Mouse (Mus musculus): ENCODE results near the gene Mxd1. TPM values are rescaled to one million over a fixed set of nuclear protein-coding genes. Genes with fewer than 3 reads are reported as not detected.

The Mxd1 gene
- total RNA-seq (2021) (1 to 10 TPM; 6.0 to 6.7 TPM), polyA plus RNA-seq (2012; rRNA removed) (4.4 and 6.9 TPM in 2 replicates)
- long read RNA-seq, full-length matches to known transcripts = 3 of 7 reads
- long read RNA-seq, partial matches to known transcripts = 0 of 7 reads
- long read RNA-seq, other reads (novel, unspliced or antisense) = 4 of 7 reads

GRCm38 (mm10) chr6:86668580-86669239 lies at the start of gene Mxd1:
TSS of gene Mxd1 (minus strand) at chr6:86669161.
- no peaks in the 10 kb centered on the region for H3K27me3 ChIP-seq (ENCODE audit: control insufficient read depth, insufficient read depth, low read length)
- H3K9ac ChIP-seq (ENCODE audit: low read depth, low read length) = peak within 1 kb of the TSS; percentile 92
- DNase-seq = no peak
- H3K36me3 ChIP-seq (ENCODE audit: control insufficient read depth, insufficient read depth, low read length) = peaks cover 3% of the 10 kb centered on the region; the same call in 1 of the 2 replicates
- peak within 1 kb of the TSS; percentile 85 for H3K4me3 ChIP-seq
- no peaks in the 10 kb centered on the region for H3K79me2 ChIP-seq (replicated peaks; ENCODE audit: control insufficient read depth, insufficient read depth, low read length)
- TF ChIP-seq POLR2A (IDR thresholded peaks at IDR 0.05; ENCODE audit: insufficient read depth, low read depth, low read length) (peak; percentile 51; the same call in 1 of the 2 replicates), EP300 (IDR thresholded peaks at IDR 0.05; ENCODE audit: insufficient read depth, low read depth, low read length) (no peak), CTCF (IDR thresholded peaks at IDR 0.05) (no peak)
- no peaks in the 10 kb centered on the region for H3K4me1 ChIP-seq (ENCODE audit: control insufficient read depth, insufficient read depth, low read length)
- H3K27ac ChIP-seq = peak within 1 kb of the TSS; percentile 91
- intact Hi-C loops (cut with DNase I) = loop anchor here (5.0 kb wide), 1 partner anchor 81 kb away; no protein-coding TSS in a partner anchor
- WGBS = under 1% methylated on average over 68 of the region's 76 CpGs

- WGBS = 92% methylated on average over 4 of the region's 4 CpGs
- H3K36me3 ChIP-seq (ENCODE audit: control insufficient read depth, insufficient read depth, low read length) = no peaks in the 10 kb centered on the region; the same call in 1 of the 2 replicates
- no peak overlapping the region for H3K27ac ChIP-seq
- no peaks in the 10 kb centered on the region for H3K27me3 ChIP-seq (ENCODE audit: control insufficient read depth, insufficient read depth, low read length)
- intact Hi-C loops (cut with DNase I) = no loop called here
- no peaks in the 10 kb centered on the region for H3K79me2 ChIP-seq (replicated peaks; ENCODE audit: control insufficient read depth, insufficient read depth, low read length)
- DNase-seq = no peak
- no peak overlapping the region for H3K9ac ChIP-seq (ENCODE audit: low read depth, low read length)
- H3K4me1 ChIP-seq (ENCODE audit: control insufficient read depth, insufficient read depth, low read length) = no peaks in the 10 kb centered on the region
- no peak overlapping the region for H3K4me3 ChIP-seq
- TF ChIP-seq CTCF (IDR thresholded peaks at IDR 0.05) (no peak), EP300 (IDR thresholded peaks at IDR 0.05; ENCODE audit: insufficient read depth, low read depth, low read length) (no peak), POLR2A (IDR thresholded peaks at IDR 0.05; ENCODE audit: insufficient read depth, low read depth, low read length) (no peak)
Observed at GRCm38 (mm10) chr6:86708072-86708774, 39.3 kb upstream of the Mxd1 start.

GRCm38 (mm10) chr6:86702577-86702976 lies 33.6 kb upstream of the Mxd1 start:
- intact Hi-C loops (cut with DNase I) = no loop called here

GRCm38 (mm10) chr6:86697903-86698302 lies 28.9 kb upstream of the Mxd1 start:
- Histone ChIP-seq H3K27me3 (ENCODE audit: control insufficient read depth, insufficient read depth, low read length) (no peaks in the 10 kb centered on the region), H3K4me1 (ENCODE audit: control insufficient read depth, insufficient read depth, low read length) (no peaks in the 10 kb centered on the region), H3K9ac (ENCODE audit: low read depth, low read length) (no peak overlapping the region), H3K36me3 (ENCODE audit: control insufficient read depth, insufficient read depth, low read length) (no peaks in the 10 kb centered on the region), H3K4me3 (no peak overlapping the region), H3K27ac (no peak overlapping the region), H3K79me2 (replicated peaks; ENCODE audit: control insufficient read depth, insufficient read depth, low read length) (no peaks in the 10 kb centered on the region)
- no peak for DNase-seq
- TF ChIP-seq CTCF (IDR thresholded peaks at IDR 0.05) = no peak
- 84% methylated on average over 6 of the region's 6 CpGs for WGBS
- intact Hi-C loops (cut with DNase I) = no loop called here

More at GRCm38 (mm10) chr6:86702577-86702976, 33.6 kb upstream of the Mxd1 start:
- no peak overlapping the region for H3K27ac ChIP-seq
- no peaks in the 10 kb centered on the region for H3K79me2 ChIP-seq (replicated peaks; ENCODE audit: control insufficient read depth, insufficient read depth, low read length)
- 90% methylated on average over 9 of the region's 9 CpGs for WGBS
- no peaks in the 10 kb centered on the region for H3K4me1 ChIP-seq (ENCODE audit: control insufficient read depth, insufficient read depth, low read length)
- no peaks in the 10 kb centered on the region for H3K36me3 ChIP-seq (ENCODE audit: control insufficient read depth, insufficient read depth, low read length)
- H3K27me3 ChIP-seq (ENCODE audit: control insufficient read depth, insufficient read depth, low read length) = no peaks in the 10 kb centered on the region
- no peak for TF ChIP-seq POLR2A (IDR thresholded peaks at IDR 0.05; ENCODE audit: insufficient read depth, low read depth, low read length)
- TF ChIP-seq CTCF (IDR thresholded peaks at IDR 0.05) = no peak
- TF ChIP-seq EP300 (IDR thresholded peaks at IDR 0.05; ENCODE audit: insufficient read depth, low read depth, low read length) = no peak
- no peak for DNase-seq
- no peak overlapping the region for H3K9ac ChIP-seq (ENCODE audit: low read depth, low read length)
- H3K4me3 ChIP-seq = no peak overlapping the region

GRCm38 (mm10) chr6:86696213-86696612 lies 27.3 kb upstream of the Mxd1 start:
- intact Hi-C loops (cut with DNase I) = no loop called here
- Histone ChIP-seq H3K27ac (no peak overlapping the region), H3K79me2 (replicated peaks; ENCODE audit: control insufficient read depth, insufficient read depth, low read length) (no peaks in the 10 kb centered on the region), H3K4me3 (no peak overlapping the region), H3K36me3 (ENCODE audit: control insufficient read depth, insufficient read depth, low read length) (no peaks in the 10 kb centered on the region), H3K27me3 (ENCODE audit: control insufficient read depth, insufficient read depth, low read length) (no peaks in the 10 kb centered on the region), H3K9ac (ENCODE audit: low read depth, low read length) (no peak overlapping the region), H3K4me1 (ENCODE audit: control insufficient read depth, insufficient read depth, low read length) (no peaks in the 10 kb centered on the region)
- DNase-seq = no peak
- TF ChIP-seq EP300 (IDR thresholded peaks at IDR 0.05; ENCODE audit: insufficient read depth, low read depth, low read length) (no peak), POLR2A (IDR thresholded peaks at IDR 0.05; ENCODE audit: insufficient read depth, low read depth, low read length) (no peak), CTCF (IDR thresholded peaks at IDR 0.05) (no peak)
- 89% methylated on average over 10 of the region's 10 CpGs for WGBS

- intact Hi-C loops (cut with DNase I) = no loop called here
- no peak overlapping the region for H3K4me3 ChIP-seq
- no peaks in the 10 kb centered on the region for H3K4me1 ChIP-seq (ENCODE audit: control insufficient read depth, insufficient read depth, low read length)
- peak; percentile 38 to 53 for DNase-seq
- H3K36me3 ChIP-seq (ENCODE audit: control insufficient read depth, insufficient read depth, low read length) = no peaks in the 10 kb centered on the region
- no peak for TF ChIP-seq EP300 (IDR thresholded peaks at IDR 0.05; ENCODE audit: insufficient read depth, low read depth, low read length)
- peak; percentile 87 for TF ChIP-seq CTCF (IDR thresholded peaks at IDR 0.05)
- no peak overlapping the region for H3K9ac ChIP-seq (ENCODE audit: low read depth, low read length)
- no peak overlapping the region for H3K27ac ChIP-seq
- H3K27me3 ChIP-seq (ENCODE audit: control insufficient read depth, insufficient read depth, low read length) = no peaks in the 10 kb centered on the region
- no peaks in the 10 kb centered on the region for H3K79me2 ChIP-seq (replicated peaks; ENCODE audit: control insufficient read depth, insufficient read depth, low read length)
Observed at GRCm38 (mm10) chr6:86694465-86694864, 25.5 kb upstream of the Mxd1 start.
